Mouse (Mus musculus) splenic B cell, adult 2 months (primary cell): ENCODE measurements around the gene Alg14.

Experiments
- DNase-seq: peaks from one replicate; pipeline ENCODE4 v3.0.0-alpha.2; 2011; ENCODE audit warnings: low read depth, low spot score
- H3K27me3 ChIP-seq: 2 replicates; pipeline ENCODE4 v1.6.1; 2012; ENCODE audit warnings: mild to moderate bottlenecking, low read length, moderate library complexity, mixed read lengths; ENCODE audit not compliant: control insufficient read depth, poor library complexity, insufficient read depth, severe bottlenecking
- H3K36me3 ChIP-seq: 2 replicates; pipeline ENCODE4 v1.6.1; 2012; ENCODE audit warnings: mild to moderate bottlenecking, low read length, moderate library complexity, mixed read lengths; ENCODE audit not compliant: control insufficient read depth, poor library complexity, insufficient read depth, severe bottlenecking

The Alg14 gene

DNA sequence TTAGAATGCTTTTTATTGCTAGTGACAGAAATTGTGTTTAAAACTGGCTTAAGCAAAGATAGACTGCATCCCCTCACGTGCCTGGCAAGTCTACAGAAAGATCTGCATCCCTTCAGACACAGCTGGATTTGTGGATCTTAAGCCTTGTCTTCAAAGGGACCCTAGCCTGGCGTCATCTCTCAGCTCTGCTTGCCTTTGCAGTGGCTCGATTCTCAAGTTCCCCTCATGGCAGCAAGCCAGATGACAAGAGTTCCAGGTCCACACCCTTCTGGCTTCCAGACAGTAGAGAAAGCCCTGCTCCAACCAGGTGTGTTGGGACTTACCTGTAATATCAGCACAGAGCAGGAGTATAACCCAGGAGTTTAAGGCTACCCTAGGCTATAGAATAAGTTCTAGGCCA lies 65.5 kb downstream of the Alg14 start:
- Histone ChIP-seq H3K36me3 (no peaks in the 10 kb centered on the region), H3K27me3 (no peaks in the 10 kb centered on the region)
- no peak for DNase-seq

DNA sequence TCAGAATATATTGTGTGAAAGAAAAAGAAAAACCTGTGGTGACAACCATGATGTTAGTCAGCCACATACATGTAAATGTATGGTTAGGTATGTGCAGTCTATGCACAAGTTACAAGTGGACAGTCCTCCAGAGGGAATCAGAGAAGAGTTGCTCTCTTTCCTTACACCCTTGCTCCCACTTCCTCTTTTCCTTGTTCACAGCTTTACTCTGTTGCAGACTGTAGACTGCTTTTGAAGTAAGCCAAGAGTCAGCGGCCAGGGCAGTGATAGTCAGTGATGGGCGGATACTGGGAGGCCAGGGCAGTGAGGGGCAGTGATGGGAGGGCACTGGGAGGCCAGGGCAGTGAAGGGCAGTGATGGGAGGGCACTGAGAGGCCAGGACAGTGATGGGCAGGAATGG lies 66.7 kb downstream of the Alg14 start:
- Histone ChIP-seq H3K36me3 (no peaks in the 10 kb centered on the region), H3K27me3 (no peaks in the 10 kb centered on the region)
- no peak for DNase-seq

DNA sequence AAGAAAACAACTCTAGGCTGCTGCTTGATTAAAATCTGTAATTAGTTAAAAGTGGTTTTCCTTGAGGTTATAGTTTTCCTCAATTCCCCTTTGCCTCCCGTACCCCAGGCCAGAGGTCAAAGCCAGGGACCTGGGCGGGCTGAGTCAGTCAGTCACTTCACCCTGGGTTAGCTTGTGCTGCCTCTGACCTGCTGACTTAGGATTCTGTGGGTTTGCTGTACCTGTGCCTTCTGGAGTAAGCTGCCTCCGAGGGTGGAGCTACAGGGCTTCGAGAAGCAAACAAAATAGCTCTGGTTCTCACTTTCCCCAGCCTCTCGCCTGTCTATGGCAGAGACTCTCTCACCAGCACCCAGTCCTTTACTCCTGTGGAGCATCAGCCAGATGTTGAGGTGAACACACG lies 67.3 kb downstream of the Alg14 start:
- no peak for DNase-seq
- Histone ChIP-seq H3K27me3 (no peaks in the 10 kb centered on the region), H3K36me3 (no peaks in the 10 kb centered on the region)

- no peak for DNase-seq
- no peaks in the 10 kb centered on the region for H3K27me3 ChIP-seq
- no peaks in the 10 kb centered on the region for H3K36me3 ChIP-seq
Observed at GRCm38 (mm10) chr3:121359272-121359671, 67.7 kb downstream of the Alg14 start.

DNA sequence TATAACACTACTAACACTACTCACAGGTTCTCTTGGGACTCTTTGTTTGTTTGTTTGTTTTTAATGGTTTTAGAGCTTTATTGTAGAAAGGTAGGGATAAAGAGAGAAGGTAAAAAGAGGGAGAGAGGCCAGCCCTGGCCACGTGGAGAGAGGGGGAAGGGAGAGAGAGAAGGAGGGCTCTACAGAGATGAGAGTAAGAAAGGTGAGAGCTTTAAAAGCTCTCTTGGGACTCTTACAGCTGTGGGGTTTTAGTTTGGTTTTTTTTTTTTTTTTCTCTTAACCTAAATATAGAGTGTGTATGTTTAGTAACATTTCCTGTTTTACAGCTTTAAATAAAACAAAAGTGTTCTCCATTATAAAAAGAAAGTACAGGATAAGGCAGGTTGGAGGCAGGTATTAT lies 70.4 kb downstream of the Alg14 start:
- Histone ChIP-seq H3K36me3 (no peaks in the 10 kb centered on the region), H3K27me3 (no peaks in the 10 kb centered on the region)
- DNase-seq: no peak

GRCm38 (mm10) chr3:121364388-121364787 lies 72.8 kb downstream of the Alg14 start:
- no peaks in the 10 kb centered on the region for H3K27me3 ChIP-seq
- no peak for DNase-seq
- H3K36me3 ChIP-seq: no peaks in the 10 kb centered on the region

DNA sequence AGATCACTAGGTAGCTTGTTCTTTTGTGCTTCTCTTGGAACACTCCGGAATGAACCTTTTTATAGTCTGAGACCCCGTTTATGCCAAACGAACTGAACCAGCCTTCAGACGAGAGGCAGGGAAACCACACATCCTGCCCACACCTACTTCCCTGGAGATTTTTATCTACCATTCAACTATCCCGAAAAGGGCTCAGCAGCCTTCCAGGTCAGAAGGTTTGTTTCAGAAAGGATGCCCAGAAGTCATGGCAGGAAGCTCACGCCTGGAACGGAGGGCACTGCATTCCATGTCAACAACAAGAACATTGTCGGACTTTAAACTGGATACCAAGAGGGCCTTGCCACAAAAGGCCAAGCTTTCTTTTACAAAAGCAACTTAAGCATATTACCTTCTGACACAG lies 73.6 kb downstream of the Alg14 start:
- Histone ChIP-seq H3K27me3 (no peaks in the 10 kb centered on the region), H3K36me3 (no peaks in the 10 kb centered on the region)
- DNase-seq: no peak

GRCm38 (mm10) chr3:121368616-121369015 lies 77.0 kb downstream of the Alg14 start:
- peak; percentile 49 for DNase-seq
- Histone ChIP-seq H3K27me3 (no peaks in the 10 kb centered on the region), H3K36me3 (no peaks in the 10 kb centered on the region)

DNA sequence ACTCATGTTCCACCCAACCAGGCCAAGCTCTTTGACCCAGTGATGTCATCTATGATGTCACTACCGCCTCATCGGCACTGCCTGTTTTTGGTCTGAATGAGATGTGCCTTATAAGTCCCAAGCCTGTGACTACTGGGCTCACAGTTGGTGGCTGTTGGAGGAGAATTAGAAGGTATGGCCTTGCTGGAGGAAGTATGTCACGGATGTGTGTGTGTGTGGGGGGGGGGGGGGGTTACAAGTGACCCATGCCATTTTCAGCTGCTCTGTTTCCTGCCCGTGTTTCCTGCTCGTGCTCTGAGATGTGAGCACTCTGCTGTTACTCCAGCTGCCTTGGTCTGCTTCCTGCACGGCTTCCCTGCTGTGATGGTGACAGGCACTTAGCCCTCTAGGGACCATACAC lies 77.9 kb downstream of the Alg14 start:
- Histone ChIP-seq H3K27me3 (no peaks in the 10 kb centered on the region), H3K36me3 (no peaks in the 10 kb centered on the region)
- DNase-seq: peak; percentile 95

- H3K27me3 ChIP-seq: no peaks in the 10 kb centered on the region
- H3K36me3 ChIP-seq: no peaks in the 10 kb centered on the region
- DNase-seq: peak; percentile 78
Observed at GRCm38 (mm10) chr3:121370301-121370700, 78.7 kb downstream of the Alg14 start.

DNA sequence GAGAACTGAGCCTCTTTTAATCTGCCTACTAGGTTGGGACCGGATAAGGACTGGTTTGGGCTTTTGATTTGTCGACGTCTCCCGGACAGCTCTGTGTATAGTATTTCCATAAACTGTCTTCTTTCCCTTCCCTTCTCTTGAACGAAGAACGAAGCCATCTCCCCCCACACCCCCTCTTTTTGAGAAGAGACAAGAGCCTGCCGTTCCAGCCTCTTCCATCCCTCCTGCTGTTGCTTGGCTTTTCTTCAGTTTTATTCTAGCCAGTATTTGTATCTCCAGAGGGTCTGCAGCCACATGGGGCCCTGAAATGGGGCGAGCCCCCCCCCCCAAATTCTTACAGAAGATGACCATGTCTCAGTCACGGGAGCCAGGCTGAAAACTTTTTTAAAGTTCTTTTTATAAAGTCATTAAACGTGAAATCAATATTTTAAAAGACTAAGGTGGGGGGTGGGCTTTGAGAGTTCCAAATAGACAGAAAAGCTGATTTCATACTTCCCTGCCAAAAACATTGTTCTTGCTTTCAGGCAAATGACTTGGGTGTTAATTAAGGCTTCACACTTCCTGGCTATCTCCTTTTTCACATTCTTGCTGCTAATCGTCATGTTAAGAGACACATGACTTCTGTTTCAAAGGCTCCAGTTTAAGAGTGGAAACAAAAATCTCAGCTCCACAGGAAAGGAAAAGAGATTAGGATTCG lies 79.4 kb downstream of the Alg14 start:
- no peak for DNase-seq
- no peaks in the 10 kb centered on the region for H3K27me3 ChIP-seq
- no peaks in the 10 kb centered on the region for H3K36me3 ChIP-seq

- H3K27me3 ChIP-seq: no peaks in the 10 kb centered on the region
- peak; percentile 52 for DNase-seq
- H3K36me3 ChIP-seq: no peaks in the 10 kb centered on the region
Observed at GRCm38 (mm10) chr3:121371527-121372220, 80.1 kb downstream of the Alg14 start.

DNA sequence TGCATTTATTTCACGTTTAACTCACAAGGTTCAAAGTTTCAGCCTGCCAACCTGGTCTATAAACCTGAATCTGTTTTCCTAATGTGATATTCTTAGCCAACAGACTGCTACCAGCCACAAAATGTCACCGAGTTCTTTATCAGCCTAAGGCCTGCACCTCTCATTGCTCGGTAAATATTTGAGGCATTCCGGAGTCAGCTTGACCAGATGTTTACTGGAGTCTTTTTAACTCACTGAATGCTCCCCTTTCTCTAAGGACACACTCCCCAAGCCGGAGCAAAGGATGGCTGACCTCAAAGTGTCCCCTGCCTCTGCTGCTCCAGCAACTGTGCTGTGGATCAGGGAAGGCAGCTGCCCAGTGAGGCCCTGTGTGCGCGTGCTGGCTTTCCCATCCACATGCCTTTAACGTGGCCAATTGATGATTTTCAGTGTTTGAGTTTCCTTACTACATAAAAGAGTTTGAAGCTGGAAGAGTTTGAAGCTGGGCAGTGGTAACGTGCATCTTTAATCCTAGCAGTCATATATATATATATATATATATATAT lies 82.4 kb downstream of the Alg14 start:
- DNase-seq: no peak
- Histone ChIP-seq H3K36me3 (no peaks in the 10 kb centered on the region), H3K27me3 (no peaks in the 10 kb centered on the region)

DNA sequence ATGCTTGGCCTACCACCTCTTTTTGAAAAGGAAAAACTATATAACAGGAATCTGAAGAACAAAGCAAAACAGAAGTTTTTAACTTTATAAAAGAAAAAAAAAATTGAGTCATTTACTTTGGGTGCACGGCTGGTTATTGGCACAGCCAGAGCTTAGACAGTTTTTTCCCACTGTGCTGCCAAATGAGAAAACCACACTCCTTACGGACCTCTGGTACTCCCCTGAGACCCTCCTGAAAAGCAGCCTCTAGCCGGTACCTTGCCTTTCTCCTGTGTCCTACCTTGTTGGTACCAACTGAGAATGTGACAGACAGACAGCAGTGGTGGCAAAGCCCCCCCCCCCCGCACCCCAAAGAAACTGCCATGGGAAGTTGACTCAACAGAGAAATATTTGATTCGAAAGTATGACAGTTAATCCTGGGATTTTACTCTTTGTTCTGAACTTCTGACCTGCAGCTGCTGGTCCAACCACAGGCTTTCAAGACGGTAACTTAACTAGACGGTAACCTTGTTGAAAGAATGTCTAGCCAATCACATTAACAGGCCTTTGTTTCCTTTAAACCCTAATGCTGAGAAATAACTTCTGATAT lies 84.1 kb downstream of the Alg14 start:
- DNase-seq: no peak
- no peaks in the 10 kb centered on the region for H3K27me3 ChIP-seq
- no peaks in the 10 kb centered on the region for H3K36me3 ChIP-seq
